Mouse (Mus musculus) natural killer cell, adult 2 months (primary cell): ENCODE results near the gene Casp8.
"Not testable (repeated sequence)": the region's sequence is repeated elsewhere in the genome, so short reads cannot be mapped to it uniquely, and the experiment has no call there.

Source experiments
- DNase-seq, 2 experiments: peaks; one replicate each; pipeline ENCODE4 v3.0.0; 2022; ENCODE audit warnings: low spot score in 2 of 2

Gene Casp8

DNA sequence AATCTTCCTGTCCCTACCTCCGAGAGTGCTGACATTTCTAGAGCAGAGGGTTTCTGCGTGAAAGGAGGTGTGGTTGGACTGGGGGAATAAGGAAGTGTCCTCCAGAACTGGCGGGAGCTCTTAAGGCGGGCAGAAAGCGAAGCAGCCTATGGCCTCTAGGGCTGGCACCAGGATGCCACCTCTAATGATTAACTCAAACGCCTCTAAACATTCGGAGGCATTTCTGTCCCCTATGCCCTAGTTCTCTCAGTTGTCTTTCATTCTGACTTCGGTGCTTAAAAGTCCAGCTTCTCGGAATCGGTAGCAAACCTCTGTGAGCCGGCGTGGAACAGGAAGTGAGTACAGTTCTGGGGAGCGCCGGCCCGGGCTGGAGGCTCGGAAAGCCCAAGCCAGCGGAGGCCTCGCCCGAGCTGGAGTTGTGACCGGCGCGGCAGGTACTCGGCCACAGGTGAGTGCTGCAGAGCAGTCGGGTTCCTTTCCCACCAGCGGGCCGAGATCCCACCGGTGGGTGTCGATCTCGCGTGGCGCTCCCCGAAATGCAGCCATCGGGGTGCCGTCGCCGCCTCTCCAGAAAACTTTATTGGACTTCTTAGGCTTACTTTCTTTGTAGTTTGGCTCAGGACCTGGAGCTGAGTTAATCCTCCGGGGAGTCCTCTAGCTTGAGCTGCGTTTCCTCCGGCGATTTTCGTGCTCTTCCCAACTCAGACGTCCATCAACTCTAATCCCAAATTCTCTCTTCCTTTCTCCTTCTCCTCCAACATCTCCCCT is at the start of gene Casp8:
Gene Casp8 (plus strand): TSS at position 84 of the 768 bp plus-strand sequence.
- DNase-seq = peak; percentile 56 to 65

- DNase-seq = peak in 1 of 2 experiments; percentile 18
Measured at GRCm38 (mm10) chr1:58746880-58747279, 48.3 kb upstream of the Casp8 start.

DNA sequence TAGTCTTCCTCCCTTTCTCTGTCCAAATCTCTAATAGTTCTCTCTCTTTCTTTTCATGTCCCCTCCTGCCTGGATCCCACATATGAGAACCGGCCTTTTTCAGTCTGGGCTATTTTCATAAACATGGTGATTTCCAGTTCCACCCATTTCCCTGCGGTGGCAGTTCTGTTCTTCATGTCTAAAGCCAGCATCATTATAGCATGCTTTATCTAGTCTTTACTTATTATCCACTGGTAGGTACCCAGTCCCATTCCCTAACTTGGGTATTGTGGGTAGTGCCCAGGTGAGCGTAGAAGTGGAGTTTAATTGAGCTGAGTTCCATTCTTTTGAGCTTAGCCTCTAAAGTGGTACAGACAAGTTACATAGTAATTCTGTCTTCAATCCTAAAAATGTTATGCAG is 35.7 kb upstream of the Casp8 start:
- DNase-seq = no peak

GRCm38 (mm10) chr1:58760581-58760980 is 34.6 kb upstream of the Casp8 start:
- no peak for DNase-seq

DNA sequence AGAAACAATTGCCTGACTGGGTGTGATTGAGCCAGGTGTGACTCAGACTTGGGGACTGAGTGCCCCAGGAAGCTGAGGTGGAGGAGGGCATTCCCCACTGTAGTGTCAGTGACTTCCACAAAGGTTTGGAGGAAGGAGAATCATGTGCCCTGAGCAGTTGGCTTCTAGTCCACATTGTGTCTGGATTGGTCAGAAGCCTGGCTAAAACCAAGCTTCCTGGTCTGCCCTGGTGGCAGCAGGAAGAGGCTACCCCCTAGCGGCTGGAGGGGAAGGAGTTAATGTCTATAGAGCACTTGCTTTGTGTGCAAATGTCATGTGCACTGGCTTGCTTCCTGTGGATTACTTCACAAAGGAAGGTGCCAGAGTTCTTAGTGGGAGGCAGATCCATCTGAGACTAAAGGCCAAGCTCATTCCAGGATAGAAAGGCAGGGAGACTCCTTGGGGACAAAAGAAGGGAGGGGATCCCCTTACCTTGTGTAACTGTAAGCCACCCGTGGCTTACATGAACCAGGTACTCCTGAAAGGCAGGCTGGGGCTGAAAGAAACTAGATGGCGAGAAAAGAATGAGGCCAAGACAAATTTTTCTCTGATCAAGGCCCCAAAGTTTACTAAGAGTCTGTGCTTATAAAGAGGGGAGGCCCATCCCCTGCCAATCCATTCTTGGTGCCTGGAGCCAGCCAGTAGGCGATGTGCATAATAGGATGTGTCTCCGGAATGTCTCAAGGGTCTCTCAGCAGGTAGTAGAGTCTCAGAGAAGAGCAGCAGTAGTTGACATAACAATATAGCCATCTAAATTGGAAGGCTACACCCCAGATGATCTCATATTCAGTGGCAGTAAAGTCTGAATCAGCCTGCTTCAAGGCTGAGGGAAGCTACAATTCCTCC is 33.5 kb upstream of the Casp8 start:
- peak in 1 of 2 experiments; percentile 18 for DNase-seq

- DNase-seq = no peak
Measured at GRCm38 (mm10) chr1:58762576-58762975, 32.6 kb upstream of the Casp8 start.

DNA sequence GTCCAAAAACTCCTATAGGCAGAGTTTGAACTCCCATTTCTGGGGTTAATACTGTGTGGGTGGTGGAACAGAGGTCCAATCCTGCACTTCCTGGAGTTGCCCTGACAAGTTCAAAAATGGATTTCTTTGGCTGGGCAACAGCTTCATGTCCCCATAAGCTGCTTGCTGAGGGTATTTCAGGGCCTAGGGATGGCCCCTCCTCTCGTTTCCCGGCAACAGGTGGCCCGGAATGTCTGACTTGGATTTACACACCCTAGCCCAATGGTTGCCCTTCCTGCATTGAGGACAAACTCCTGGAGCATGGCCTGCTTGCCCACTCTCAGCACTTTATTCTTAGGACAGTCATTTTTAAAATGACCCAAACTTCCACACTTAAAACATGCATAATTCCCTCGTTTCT is 28.7 kb upstream of the Casp8 start:
- not testable (repeated sequence) for DNase-seq

- no peak for DNase-seq
Measured at GRCm38 (mm10) chr1:58769136-58769535, 26.0 kb upstream of the Casp8 start.

DNA sequence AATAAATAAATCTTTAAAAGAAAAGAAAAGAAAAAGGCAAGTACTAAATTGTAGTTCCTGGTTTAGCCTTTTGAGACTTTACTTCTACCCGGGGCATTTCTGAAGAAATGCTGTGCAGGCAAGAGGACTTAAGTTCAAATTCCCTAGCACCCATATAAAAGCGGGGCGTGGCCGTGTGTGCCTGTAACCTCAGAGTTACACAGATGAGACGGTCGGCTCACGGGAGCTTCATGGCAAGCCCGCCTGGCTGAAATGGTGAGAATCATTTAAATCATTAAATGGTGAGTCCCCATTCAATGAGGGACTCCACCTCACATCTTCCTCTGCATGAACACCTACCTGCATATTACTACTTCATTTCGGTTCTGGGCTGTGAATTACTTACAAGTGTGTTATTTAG is 25.5 kb upstream of the Casp8 start:
- DNase-seq = no peak

DNA sequence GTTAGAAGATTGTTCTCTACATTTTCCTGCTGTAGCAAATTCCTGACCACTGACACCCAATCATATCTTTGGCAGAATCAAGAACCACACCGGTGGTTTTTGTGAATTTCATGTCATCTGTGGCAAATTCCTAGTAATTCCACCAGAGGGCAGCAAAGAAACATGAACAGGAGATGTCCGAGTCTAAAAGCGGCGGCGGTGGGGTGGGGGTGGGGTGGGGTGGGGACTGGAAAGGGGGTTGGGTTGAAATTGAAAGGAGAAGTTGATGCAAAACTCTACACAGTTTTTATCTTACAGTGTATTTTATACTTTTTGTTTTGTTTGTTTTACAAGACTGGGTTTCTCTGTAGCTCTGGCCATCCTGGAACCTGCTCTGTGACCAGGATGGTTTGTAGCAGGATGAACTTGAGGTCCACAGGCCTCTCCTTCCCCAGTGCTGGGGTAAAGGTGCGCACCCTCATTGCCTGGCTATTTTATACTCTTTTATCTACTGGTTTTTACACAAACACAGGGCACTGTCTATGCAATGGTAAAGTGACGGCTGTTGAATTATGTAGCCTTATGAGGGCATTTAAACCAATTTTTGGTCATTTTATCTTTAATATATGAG is 25.0 kb upstream of the Casp8 start:
- DNase-seq = peak; percentile 58 to 62

DNA sequence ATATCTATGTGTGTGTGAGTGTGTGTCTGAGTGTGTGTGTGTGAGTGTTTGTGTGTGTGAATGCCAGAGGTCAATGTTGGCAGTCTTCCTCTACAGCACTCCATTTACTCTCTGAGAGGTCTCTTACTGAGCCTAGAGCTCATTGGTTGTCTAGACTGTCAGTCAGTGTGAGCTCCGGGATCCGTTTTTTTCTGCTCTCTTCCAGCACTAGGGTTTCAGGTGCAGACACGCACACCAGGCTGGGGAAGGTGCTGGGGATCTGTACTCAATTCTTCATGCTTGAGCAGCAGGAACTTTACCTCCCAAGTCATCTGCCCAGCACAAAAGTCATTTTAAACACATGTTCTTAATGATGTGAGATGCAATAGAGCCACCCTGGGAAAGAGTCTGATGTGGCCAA is 23.1 kb upstream of the Casp8 start:
- DNase-seq = no peak

DNA sequence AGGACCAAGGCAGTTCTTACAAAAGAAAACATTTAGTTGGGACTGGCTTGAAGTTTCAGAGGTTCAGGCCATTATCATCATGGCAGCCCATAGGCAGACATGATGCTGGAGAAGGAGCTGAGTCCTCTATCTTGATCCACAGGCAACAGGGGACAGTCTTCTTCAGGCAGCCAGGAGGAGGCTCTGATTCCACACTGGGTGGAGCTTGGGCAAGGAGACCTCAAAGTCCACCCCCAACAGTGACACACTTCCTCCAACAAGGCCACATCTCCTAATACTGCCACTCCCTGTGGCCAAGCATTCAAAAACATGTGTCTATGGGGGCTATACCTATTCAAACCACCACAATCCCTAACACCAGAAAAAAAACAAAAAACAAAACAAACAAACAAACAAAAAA is 21.9 kb upstream of the Casp8 start:
- DNase-seq = no peak

GRCm38 (mm10) chr1:58773905-58774304 is 21.3 kb upstream of the Casp8 start:
- DNase-seq = no peak

DNA sequence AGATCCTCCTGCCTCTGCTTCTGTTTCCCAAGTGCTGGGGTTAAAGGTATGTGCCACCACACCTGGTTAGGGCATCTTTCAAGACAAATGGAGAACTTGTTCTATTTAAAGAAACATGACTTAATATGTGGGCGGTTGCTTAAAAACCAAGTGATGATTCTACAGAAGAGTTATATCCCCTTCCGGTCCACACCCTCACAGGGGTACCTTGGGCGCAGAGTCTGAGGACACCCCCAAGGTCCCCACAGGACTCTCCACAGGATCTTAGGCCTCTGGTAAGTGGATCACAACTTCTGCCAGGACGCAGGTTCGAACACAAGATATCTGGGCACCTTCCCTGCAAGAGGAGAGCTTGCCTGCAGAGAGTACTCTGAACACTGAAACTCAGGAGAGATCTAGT is 19.8 kb upstream of the Casp8 start:
- DNase-seq = no peak

GRCm38 (mm10) chr1:58777583-58777982 is 17.6 kb upstream of the Casp8 start:
- no peak for DNase-seq

DNA sequence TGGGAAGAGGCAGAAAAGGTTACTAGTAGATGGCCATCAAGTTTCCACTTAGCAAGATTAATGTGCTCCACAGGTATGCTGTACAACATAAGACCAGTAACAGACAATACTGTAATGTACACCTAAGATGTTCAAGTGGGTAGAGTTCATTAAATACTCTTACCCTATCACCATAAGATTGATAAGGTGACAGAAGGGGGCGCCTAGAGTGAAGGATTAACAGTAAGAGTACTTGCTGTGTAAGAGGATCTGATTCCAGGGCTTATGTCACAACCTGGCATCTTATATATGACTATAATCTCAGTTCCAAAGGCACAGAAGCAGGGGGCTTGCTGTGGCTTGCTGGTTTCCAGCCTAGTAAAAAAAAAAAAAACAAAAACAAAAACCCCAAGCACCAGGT is 16.9 kb upstream of the Casp8 start:
- peak in 1 of 2 experiments; percentile 15 for DNase-seq

GRCm38 (mm10) chr1:58786276-58786675 is 8.9 kb upstream of the Casp8 start:
- DNase-seq = no peak

DNA sequence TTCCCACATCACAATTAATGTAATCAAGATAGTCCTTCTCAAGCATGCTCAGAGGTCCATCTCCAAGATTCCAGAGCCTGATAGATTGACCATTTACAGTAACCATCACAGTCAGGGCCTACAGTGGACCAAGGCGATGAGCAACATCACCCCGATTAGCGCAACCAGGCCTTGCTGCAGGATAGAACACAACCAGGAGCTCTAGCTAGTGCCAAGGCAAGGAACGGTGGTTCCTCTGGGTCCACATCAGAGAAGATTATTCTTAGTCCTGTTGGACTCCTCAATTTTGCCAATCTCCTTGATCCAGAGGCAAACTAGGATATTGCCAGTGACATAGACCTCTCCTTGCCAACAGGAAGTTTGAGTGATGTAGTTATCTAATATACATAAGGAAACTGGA is 6.8 kb upstream of the Casp8 start:
- no peak for DNase-seq

- no peak for DNase-seq
Measured at GRCm38 (mm10) chr1:58794705-58795104, 469 bp upstream of the Casp8 start.

DNA sequence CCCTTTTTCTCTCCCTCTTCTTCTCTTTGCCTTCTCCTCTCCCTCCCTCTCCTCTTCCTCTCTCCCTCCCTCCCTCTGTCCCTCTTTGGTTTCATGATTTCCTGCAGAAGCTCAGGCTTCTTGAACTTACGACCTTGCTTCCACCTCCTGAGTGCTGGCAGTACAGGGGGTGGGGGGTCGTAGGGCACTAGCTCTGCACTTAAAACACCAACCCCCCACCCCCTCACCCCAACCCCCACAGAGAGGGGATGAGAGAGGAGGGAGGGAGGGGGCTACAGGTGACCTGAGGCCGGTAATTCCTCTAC is 837 bp downstream of the Casp8 start:
- no peak for DNase-seq

GRCm38 (mm10) chr1:58796853-58797252 is 1.7 kb downstream of the Casp8 start:
- DNase-seq = no peak

DNA sequence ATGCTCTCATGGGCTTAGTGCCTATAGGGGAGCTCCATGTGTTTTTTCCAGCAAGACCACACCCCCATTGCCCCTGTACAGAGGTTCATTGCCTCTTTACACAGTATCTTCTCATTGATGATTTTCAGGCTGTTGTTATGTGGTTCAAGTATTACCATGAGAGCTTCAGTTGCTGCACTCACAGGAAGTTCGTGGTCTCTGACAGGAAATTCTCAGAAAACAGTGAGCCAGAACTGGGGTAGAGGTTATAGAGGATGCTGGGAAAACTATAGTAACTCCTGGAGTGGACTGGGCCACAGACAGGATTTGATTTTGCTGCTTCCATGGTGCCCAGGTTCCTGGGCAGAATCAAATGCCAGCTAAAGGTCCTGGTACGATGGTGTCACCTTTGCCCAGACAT is 2.2 kb downstream of the Casp8 start:
- DNase-seq = peak; percentile 68 to 71

DNA sequence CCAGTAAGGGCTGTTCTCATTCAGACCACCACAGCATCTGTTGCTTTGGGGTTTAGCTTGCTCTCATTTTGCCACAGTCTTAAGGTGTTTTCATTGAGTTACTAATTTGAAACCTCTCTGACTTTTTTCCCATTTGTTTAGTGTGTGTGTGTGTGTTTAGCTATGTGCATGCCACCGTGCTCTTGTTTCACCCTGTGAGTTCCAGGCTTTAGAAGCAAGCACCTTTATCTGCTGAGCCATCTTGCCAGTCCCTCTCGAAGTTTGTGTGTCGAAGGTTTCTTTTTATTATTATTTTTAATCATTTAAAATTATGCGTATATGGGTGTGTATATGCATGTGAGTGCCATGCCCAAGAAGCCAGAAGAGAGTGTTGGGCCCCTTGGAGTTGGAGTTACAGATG is 3.7 kb downstream of the Casp8 start:
- no peak for DNase-seq
